Mouse (Mus musculus) cerebellum, adult 2 months (tissue): ENCODE measurements around the gene Slc4a1ap.

Experiments
- CTCF ChIP-seq: fragments of 200-500 bp; IDR thresholded peaks from 2 replicates; pipeline ENCODE4 v1.5.1; 2011; ENCODE audit warnings: low read depth, mild to moderate bottlenecking, control low read depth, low read length, moderate library complexity, borderline replicate concordance; ENCODE audit not compliant: insufficient read depth
- POLR2A ChIP-seq: fragments of 200-500 bp; IDR thresholded peaks from 2 replicates; pipeline ENCODE4 v1.6.1; 2011; ENCODE audit warnings: low read length, control low read depth, borderline replicate concordance; ENCODE audit not compliant: insufficient read depth

GRCm38 (mm10) chr5:31535228-31535627 lies 8.4 kb downstream of the Slc4a1ap start:
- TF ChIP-seq CTCF = no peak
- no peak for TF ChIP-seq POLR2A
